Mouse (Mus musculus): ENCODE results near the gene Shcbp1l. TPM values are rescaled to one million over a fixed set of nuclear protein-coding genes. Genes with fewer than 3 reads are reported as not detected.

Gene Shcbp1l
- total and polyA plus RNA-seq, 3 experiments = 0.06 TPM; not detected in 2

DNA sequence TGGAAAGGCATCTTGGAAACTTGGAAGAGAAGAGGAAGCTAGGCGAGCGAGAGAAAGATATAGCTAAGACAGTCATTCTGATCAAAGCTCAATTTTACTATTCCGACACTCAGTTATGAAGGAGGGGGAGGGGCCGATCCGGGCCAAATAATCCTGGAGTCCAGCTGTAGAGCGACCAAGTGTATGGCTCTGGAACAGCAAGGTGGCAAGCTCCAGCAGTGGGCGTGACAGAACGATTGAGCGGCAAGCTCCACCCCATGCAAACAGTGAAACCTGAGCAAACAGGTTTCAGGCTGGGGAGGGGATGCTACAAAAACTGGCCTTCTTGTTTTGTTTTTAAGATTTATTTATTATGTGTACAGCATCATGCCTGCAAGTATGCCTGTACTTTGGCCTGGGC is 75.1 kb downstream of the Shcbp1l start:
- intact Hi-C loops (cut with DNase I) = no loop called here
- H3K9ac ChIP-seq (ENCODE audit: low read depth, low read length) = no peak overlapping the region
- no peak overlapping the region for H3K27ac ChIP-seq
- H3K4me1 ChIP-seq (ENCODE audit: control insufficient read depth, insufficient read depth, low read length) = peaks cover 3% of the 10 kb centered on the region
- no peak for DNase-seq
- H3K4me3 ChIP-seq = no peak overlapping the region
- 89% methylated on average over 9 of the region's 9 CpGs for WGBS
- no peaks in the 10 kb centered on the region for H3K36me3 ChIP-seq (ENCODE audit: control insufficient read depth, insufficient read depth, low read length)
- TF ChIP-seq EP300 (IDR thresholded peaks at IDR 0.05; ENCODE audit: insufficient read depth, low read depth, low read length) = no peak
- TF ChIP-seq POLR2A (IDR thresholded peaks at IDR 0.05; ENCODE audit: insufficient read depth, low read depth, low read length) = no peak
- TF ChIP-seq CTCF (IDR thresholded peaks at IDR 0.05) = no peak
- H3K79me2 ChIP-seq (replicated peaks; ENCODE audit: control insufficient read depth, insufficient read depth, low read length) = no peaks in the 10 kb centered on the region
- H3K27me3 ChIP-seq (ENCODE audit: control insufficient read depth, insufficient read depth, low read length) = no peaks in the 10 kb centered on the region

DNA sequence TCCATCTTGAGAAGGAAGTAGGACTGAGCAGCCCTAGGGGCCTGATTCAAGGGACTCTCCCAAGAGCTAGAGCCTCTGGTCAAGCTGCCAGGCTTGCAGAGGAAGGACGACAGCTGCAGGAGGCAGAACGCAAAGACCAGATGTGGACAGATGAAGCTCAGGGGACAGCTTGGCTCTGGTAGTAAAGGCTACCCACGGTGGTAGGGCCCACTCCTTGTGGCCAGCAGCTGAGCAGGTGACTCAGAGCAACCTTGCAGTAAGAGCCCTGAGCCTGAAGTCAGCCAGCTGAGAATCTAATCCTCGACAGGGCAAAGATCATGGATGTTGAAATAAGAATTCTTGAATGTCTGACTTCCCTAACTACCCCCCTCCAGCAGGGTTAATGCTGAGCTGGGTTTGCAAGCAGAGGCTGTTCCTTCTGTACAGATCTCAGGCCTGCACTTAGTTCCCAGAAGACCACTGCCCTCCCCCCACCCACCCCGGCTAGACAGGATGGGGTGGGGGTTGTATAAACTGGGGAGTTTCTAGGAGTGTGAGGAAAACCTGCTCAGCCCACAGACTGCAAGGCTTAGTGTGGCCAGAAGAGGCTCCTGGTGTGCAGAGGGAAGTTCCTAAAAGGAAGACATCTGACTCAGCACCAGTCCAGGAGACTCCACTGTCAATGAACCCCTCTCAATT is 76.8 kb downstream of the Shcbp1l start:
- Histone ChIP-seq H3K4me1 (ENCODE audit: control insufficient read depth, insufficient read depth, low read length) (peaks cover 3% of the 10 kb centered on the region), H3K27me3 (ENCODE audit: control insufficient read depth, insufficient read depth, low read length) (no peaks in the 10 kb centered on the region), H3K79me2 (replicated peaks; ENCODE audit: control insufficient read depth, insufficient read depth, low read length) (no peaks in the 10 kb centered on the region), H3K4me3 (no peak overlapping the region), H3K27ac (peak overlapping the region; percentile 23), H3K36me3 (ENCODE audit: control insufficient read depth, insufficient read depth, low read length) (no peaks in the 10 kb centered on the region), H3K9ac (ENCODE audit: low read depth, low read length) (no peak overlapping the region)
- intact Hi-C loops (cut with DNase I) = no loop called here
- TF ChIP-seq EP300 (IDR thresholded peaks at IDR 0.05; ENCODE audit: insufficient read depth, low read depth, low read length) (no peak), POLR2A (IDR thresholded peaks at IDR 0.05; ENCODE audit: insufficient read depth, low read depth, low read length) (no peak), CTCF (IDR thresholded peaks at IDR 0.05) (peak; percentile 26)
- WGBS = 23% methylated on average over 5 of the region's 5 CpGs
- peak; percentile 39 to 41 for DNase-seq

Other genes starting within 250 kb of the Shcbp1l start
- gene Lamc2, start 238.7 kb upstream of the Shcbp1l start, total RNA-seq (2021) = 10 to 100 TPM in 1 of 2 experiments, 1 to 10 TPM in 1; 9.3 to 11.8 TPM
- gene Lamc2, start 238.7 kb upstream of the Shcbp1l start, polyA plus RNA-seq (2012; rRNA removed) = 1.6 and 2.5 TPM in 2 replicates
- gene Lamc1, start 92.4 kb upstream of the Shcbp1l start, total RNA-seq (2021) = 100 to 1,000 TPM; 111 to 116 TPM
- gene Lamc1, start 92.4 kb upstream of the Shcbp1l start, polyA plus RNA-seq (2012; rRNA removed) = 103 and 138 TPM in 2 replicates
- gene Dhx9, start 62.5 kb downstream of the Shcbp1l start, total RNA-seq (2021) = 10 to 100 TPM; 44.0 to 45.4 TPM
- 10.1 and 22.2 TPM in 2 replicates for gene Dhx9, start 62.5 kb downstream of the Shcbp1l start, polyA plus RNA-seq (2012; rRNA removed)
- 1 to 10 TPM; 1.5 to 2.1 TPM for gene Npl, start 124.9 kb downstream of the Shcbp1l start, total RNA-seq (2021)
- 0.43 and 0.70 TPM in 2 replicates for gene Npl, start 124.9 kb downstream of the Shcbp1l start, polyA plus RNA-seq (2012; rRNA removed)
- not detected for gene Rgs8, start 227.9 kb downstream of the Shcbp1l start, total RNA-seq (2021)
- gene Rgs8, start 227.9 kb downstream of the Shcbp1l start, polyA plus RNA-seq (2012; rRNA removed) = 0.06 TPM in 2 replicates

Measured in heart, adult 2 months (tissue).